Mouse (Mus musculus) C2C12 (cell line): ENCODE measurements at regions not wholly inside any gene's neighbourhood (a gene's known extent, or its start where the extent isn't known, plus 50 kb on each side); places are given as distances from the start of the nearest gene placed in this dataset.

Source experiments
- H3K27me3 ChIP-seq: one replicate; pipeline ENCODE4 v1.6.1; 2011; ENCODE audit not compliant: control insufficient read depth, insufficient read depth, insufficient read length
- H3K36me3 ChIP-seq: one replicate; pipeline ENCODE4 v1.6.1; 2011; ENCODE audit not compliant: control insufficient read depth, insufficient read depth
- H3K4me3 ChIP-seq: one replicate; pipeline ENCODE4 v1.5.1; 2011; ENCODE audit warnings: mild to moderate bottlenecking, control low read depth; ENCODE audit not compliant: poor library complexity, insufficient read depth, severe bottlenecking
- H3K79me2 ChIP-seq: one replicate; pipeline ENCODE4 v1.6.1; 2011; ENCODE audit not compliant: control insufficient read depth, insufficient read depth
- H3K79me3 ChIP-seq: one replicate; pipeline ENCODE4 v1.6.1; 2011; ENCODE audit warnings: low read depth, control low read depth
- H3ac ChIP-seq: one replicate; pipeline ENCODE3; 2011; ENCODE audit warnings: low read depth; ENCODE audit not compliant: control insufficient read depth, insufficient read length
- CEBPB ChIP-seq: IDR thresholded peaks from one replicate; pipeline ENCODE4 v1.6.1; 2011; ENCODE audit warnings: low read depth, mild to moderate bottlenecking, control low read depth, moderate library complexity
- CTCF ChIP-seq: IDR thresholded peaks from one replicate; pipeline ENCODE4 v1.5.1; 2011; ENCODE audit not compliant: control insufficient read depth, insufficient read depth, insufficient read length
- FOSL1 ChIP-seq: IDR thresholded peaks from one replicate; pipeline ENCODE4 v1.8.0; 2011; ENCODE audit warnings: mild to moderate bottlenecking, low read length; ENCODE audit not compliant: poor library complexity, insufficient read depth, severe bottlenecking
- MAX ChIP-seq: IDR thresholded peaks from one replicate; pipeline ENCODE4 v1.6.1; 2011; ENCODE audit warnings: mild to moderate bottlenecking, control low read depth
- MYOD1 ChIP-seq: IDR thresholded peaks from one replicate; pipeline ENCODE4 v1.6.1; 2011; ENCODE audit warnings: low read depth; ENCODE audit not compliant: control insufficient read depth, insufficient read length
- MYOG ChIP-seq: IDR thresholded peaks from one replicate; pipeline ENCODE4 v1.6.1; 2011; ENCODE audit not compliant: control insufficient read depth, insufficient read length; ENCODE audit errors: extremely low read depth
- USF1 ChIP-seq: IDR thresholded peaks from one replicate; pipeline ENCODE4 v1.6.1; 2011; ENCODE audit warnings: low read depth, mild to moderate bottlenecking, control low read depth, moderate library complexity

DNA sequence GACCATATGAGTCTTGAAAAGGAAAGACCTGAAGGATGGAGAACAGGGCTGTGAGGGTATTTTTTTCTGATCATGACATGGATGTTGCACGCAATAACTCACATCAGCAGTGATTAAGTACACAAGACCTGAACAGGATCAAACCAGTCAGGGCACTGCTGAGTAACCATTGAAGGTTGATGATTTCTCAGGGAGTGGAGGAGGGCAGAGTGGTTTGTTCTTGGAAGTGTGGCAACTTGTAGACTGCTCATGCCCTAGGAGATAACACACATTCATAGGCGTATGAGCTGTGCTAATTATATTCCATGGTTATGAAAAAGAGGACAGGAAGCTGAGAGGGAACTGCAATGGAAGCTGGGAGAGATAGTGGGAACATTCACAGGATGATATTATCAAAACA lies 88.8 kb upstream of the Gpc5 start:
- Histone ChIP-seq H3K79me2 (no peaks in the 10 kb centered on the region), H3K36me3 (no peaks in the 10 kb centered on the region), H3K27me3 (no peaks in the 10 kb centered on the region), H3K4me3 (no peak overlapping the region), H3K79me3 (no peaks in the 10 kb centered on the region), H3ac (no peak overlapping the region)
- no peak for TF ChIP-seq CTCF
- TF ChIP-seq MAX = no peak
- no peak for TF ChIP-seq MYOG
- TF ChIP-seq FOSL1 = no peak
- no peak for TF ChIP-seq MYOD1
- TF ChIP-seq USF1 = no peak
- TF ChIP-seq CEBPB = no peak

DNA sequence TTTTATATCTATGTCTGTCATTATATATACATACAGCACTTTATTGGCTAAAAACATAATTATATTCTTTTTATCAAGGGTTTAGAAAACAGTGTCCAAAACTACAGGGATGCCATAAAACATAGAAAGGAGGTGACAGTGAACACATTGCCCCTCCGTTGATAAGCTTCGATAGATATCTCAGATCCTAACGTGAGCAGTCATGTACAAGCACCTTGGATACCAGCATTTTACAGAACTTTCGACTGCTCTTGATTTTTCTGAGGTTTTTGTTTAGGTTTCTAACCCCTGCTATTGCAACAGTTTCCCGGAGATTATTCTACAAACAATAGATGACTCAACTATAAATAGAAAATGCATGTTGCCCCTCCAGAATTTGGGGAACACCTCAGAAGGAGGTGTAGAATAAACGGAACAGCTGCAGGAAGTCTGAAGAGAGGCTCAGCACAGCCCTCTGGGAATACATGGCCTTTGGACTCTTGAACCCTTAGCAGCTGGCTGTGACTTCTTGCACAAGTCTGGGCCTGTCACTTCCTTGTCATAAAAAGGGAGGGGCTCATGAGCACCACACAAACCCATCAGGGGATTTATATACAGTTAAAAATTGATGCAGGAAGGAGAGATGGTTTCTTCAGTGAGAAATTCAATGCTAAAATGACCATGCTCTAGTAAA lies 87.1 kb upstream of the Gpc5 start:
- H3K36me3 ChIP-seq = no peaks in the 10 kb centered on the region
- H3K79me3 ChIP-seq = no peaks in the 10 kb centered on the region
- H3ac ChIP-seq = no peak overlapping the region
- peak; percentile 25 for TF ChIP-seq CEBPB
- TF ChIP-seq USF1 = no peak
- no peak overlapping the region for H3K4me3 ChIP-seq
- H3K27me3 ChIP-seq = no peaks in the 10 kb centered on the region
- H3K79me2 ChIP-seq = no peaks in the 10 kb centered on the region

DNA sequence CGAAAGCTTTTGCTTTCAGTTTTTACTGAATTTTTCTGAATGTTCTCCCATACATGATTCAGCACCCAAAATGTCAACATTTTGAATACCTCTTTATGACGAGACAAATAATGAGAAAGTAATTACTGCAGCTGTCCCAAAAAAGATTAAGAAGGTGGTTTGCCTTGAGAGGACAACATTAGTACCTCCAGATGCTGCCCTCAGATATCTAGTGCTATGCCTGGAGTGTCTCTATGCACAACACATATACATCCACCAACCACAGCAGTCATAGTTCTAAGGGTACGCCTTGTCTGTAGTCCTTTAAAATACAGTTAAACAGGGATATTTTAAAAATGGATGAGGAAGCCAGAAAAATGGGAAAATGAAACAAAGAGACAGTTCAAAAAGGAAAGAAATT lies 81.1 kb upstream of the Gpc5 start:
- no peak for TF ChIP-seq MYOG
- no peak for TF ChIP-seq USF1
- no peak for TF ChIP-seq MAX
- no peak for TF ChIP-seq CTCF
- no peak for TF ChIP-seq MYOD1
- TF ChIP-seq FOSL1 = no peak
- TF ChIP-seq CEBPB = no peak
- H3K79me3 ChIP-seq = no peaks in the 10 kb centered on the region
- H3ac ChIP-seq = no peak overlapping the region
- no peaks in the 10 kb centered on the region for H3K79me2 ChIP-seq
- H3K36me3 ChIP-seq = no peaks in the 10 kb centered on the region
- H3K27me3 ChIP-seq = peaks cover 3% of the 10 kb centered on the region
- no peak overlapping the region for H3K4me3 ChIP-seq

DNA sequence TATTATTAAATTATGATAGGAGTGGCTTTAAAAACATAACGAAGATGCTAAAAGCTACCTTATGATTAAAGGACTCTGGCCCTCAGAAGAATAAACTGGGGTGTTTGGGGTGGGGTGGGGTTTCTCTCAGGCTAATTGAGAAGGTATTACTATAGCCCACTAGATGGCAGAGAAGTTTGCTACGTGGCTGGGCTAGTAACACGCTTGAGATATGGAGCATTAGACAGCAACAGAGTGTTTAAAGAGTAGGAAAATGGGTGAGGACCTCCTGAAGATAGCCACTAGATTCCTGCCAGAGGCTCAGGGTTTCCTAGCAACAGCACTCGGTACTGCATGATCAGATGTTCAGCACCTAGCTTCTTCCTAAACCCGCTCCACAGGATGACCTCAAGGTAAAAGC lies 76.7 kb upstream of the Gpc5 start:
- H3K79me3 ChIP-seq = no peaks in the 10 kb centered on the region
- no peak overlapping the region for H3K4me3 ChIP-seq
- TF ChIP-seq MAX (no peak), CEBPB (no peak), USF1 (no peak), MYOG (no peak), MYOD1 (no peak), CTCF (no peak), FOSL1 (no peak)
- no peaks in the 10 kb centered on the region for H3K36me3 ChIP-seq
- H3K79me2 ChIP-seq = no peaks in the 10 kb centered on the region
- no peak overlapping the region for H3ac ChIP-seq
- H3K27me3 ChIP-seq = peaks cover 3% of the 10 kb centered on the region

DNA sequence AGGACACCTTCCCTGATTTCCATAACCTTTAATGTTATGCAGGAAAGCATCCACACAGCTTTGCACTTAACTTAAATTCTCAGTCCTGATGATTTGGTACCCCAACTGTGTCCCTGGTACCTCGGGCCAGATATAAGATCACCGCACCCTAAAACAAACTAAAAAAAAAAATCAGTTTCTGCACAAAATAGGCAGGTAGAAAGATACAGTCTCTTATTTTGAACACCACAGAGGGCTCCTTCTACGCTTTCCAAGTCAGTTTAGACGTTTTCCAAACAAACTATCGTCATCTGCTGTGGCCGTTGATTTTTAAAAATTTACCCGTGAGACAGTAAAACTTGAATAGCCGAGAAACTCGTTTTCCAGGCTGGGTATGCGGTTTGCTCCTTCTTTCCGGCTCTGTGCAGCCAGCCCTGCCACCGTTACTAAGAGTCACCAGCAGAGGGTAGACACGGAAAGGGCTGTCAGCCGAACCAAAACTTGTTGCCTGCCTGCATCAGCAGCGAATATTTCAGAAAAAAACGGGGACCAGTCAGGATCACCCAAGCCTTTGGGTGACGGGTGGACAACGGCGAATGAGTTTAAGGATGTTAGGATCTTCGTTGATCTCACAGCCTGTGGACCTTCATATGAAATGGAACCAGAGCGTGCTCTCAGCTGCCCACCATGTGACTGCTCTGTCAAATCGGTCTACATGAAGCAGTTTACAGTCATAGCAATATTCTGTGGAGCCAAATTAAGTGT lies 74.4 kb upstream of the Gpc5 start:
- no peaks in the 10 kb centered on the region for H3K79me3 ChIP-seq
- H3K4me3 ChIP-seq = no peak overlapping the region
- H3K36me3 ChIP-seq = no peaks in the 10 kb centered on the region
- H3K27me3 ChIP-seq = peaks cover 10% of the 10 kb centered on the region
- H3ac ChIP-seq = no peak overlapping the region
- no peaks in the 10 kb centered on the region for H3K79me2 ChIP-seq
- TF ChIP-seq CTCF (peak; percentile 24), MYOD1 (no peak)

DNA sequence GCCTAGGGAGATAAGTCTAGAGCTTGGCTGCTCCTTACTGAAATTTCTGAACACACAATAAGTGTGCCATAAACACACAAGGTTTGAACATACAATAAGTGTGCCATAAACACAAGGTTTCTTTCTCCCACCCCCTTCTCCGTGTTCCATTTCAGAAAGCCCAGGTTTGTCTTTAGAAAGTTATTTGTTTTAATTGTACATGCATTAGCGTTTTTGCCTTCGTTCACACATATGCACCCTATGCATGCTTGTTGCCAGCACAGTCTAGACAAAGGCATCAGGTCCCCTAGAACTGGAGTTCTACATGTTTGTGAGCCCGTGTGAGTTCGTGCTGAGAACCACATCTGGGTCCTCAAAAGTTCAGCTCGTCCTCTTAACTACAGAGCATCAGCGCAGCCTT lies 64.0 kb upstream of the Gpc5 start:
- no peak overlapping the region for H3ac ChIP-seq
- H3K79me2 ChIP-seq = no peaks in the 10 kb centered on the region
- no peak overlapping the region for H3K4me3 ChIP-seq
- no peaks in the 10 kb centered on the region for H3K36me3 ChIP-seq
- H3K79me3 ChIP-seq = no peaks in the 10 kb centered on the region
- TF ChIP-seq MAX (no peak), CEBPB (no peak), CTCF (no peak), MYOG (no peak)
- H3K27me3 ChIP-seq = peaks cover 3% of the 10 kb centered on the region
